Mouse (Mus musculus): ENCODE measurements at regions not wholly inside any gene's neighbourhood (a gene's known extent, or its start where the extent isn't known, plus 50 kb on each side); places are given as distances from the start of the nearest gene placed in this dataset.

DNA sequence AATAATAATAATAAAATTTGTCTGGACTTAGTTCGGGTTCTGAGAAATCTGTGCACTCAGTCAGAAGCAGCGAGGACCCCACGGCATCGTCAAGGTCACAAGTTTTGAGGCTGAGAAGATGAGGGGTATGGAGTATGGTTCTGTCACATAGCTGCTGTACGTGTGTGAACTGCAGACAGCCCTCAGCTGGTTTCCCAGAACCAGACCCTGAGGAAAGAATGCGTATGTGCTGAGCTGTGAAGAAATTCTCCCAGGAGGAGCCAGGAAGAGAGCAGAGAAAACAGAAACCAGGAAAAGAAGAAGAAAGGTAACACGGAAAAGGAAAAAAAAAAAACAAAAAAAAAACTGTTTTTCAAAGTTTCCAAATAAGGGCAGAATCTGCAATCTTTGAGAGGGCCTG lies 112.4 kb upstream of the Cited2 start:
- no peak for DNase-seq

DNA sequence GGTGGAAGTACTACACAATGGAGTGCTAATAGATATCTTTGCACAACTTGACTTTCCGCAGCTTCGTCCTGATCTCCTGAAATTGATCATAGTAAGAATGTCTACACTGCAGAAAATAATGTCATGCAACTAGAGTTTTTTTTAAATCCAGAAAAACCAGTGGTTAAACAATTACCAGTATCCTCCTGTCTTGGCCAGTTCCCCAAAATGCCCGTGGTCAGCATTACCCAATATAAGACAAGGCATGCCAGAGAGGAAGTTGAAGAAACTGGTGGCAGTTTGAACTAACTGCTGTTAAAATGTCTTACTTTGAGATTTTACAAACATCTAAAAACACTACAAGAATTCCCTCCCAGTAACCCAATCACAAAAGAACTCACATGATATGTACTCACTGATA lies 109.7 kb upstream of the Cited2 start:
- peak; percentile 39 for DNase-seq

DNA sequence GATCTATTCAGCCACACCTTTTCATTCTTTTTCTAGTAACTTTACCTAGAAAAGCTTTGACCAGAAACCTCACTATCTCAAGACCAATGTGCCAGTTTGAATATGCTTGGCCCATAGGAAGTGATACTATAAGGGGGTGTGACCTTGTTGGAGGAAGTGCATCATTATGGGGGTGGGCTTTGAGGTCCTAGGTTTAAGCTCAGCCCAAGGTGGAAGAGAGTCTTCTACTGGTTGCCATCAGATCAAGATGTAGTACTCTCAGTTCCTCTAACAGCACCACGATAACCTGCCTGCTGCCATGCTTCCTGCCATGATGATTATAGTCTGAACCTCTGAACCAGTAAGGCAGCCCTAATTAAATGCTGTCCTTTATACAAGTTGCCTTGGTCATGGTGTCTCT lies 105.0 kb upstream of the Cited2 start:
- DNase-seq = no peak

DNA sequence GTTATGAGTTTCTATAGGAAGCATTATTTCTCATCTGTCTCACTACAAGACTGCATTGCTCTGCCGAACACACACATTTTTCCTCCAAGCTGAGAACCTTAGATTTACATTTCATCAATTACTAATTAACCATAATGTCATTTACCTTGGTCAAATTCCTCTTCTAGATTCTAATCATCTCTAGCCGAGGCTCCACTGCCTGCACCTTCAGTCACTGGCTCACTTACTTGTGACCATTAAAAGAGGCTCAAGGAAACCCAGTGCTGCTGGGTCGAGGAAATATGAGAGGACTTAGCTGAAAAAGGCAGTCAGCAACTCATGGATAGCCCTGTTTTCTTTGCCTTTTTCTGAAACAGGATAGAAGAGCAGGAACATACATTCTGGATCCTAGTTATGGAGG lies 103.4 kb upstream of the Cited2 start:
- peak; percentile 21 for DNase-seq

DNA sequence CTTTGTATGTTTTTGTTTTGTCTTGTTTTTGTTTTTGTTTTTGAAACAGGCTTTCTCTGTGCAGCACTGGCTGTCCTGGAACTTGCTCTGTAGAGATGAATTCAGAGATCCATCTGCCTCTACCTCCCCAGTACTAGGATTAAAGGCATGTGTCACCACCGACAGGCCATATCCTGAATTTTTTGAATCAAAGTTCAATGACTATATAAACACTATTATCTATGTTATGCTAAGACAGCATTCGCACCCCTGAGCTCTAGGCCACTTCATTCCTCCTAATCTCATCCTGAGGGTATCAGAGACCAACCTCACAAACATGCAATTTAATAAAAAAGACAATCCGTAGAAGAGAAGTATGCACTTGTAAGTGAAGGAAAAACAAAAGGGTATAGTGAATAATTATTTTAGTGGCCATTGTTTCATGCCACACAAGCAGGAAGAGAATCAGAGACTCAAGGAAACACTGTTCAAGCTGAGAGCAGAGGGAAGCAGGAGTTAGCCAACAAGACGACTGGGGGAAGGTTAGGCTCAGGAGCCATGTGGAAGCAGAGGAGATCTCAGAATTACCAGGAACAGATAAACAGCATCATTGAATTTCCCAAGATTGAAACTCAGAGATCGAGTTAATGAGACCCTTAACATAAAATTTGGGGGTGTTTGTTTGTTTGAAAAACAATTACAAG lies 101.2 kb upstream of the Cited2 start:
- no peak for DNase-seq

DNA sequence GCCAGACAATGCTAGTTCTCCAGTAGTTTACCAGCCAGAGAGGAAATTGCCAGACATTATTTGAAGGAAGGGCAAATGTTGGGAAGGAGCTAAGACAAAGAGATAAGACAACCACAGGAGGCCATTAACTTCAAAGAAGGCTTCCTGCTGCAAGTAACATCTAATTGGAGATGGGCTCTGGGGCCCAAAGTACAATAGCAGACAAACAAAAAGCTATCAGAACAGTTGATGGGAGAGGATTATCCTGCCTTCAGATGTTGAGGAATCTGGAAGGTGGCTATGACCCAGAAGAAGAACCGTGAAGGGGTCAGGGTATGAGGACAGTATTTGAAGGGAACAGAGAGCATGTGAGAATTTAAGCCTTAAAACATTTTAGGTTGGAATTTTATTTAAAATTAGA lies 100.2 kb upstream of the Cited2 start:
- no peak for DNase-seq

DNA sequence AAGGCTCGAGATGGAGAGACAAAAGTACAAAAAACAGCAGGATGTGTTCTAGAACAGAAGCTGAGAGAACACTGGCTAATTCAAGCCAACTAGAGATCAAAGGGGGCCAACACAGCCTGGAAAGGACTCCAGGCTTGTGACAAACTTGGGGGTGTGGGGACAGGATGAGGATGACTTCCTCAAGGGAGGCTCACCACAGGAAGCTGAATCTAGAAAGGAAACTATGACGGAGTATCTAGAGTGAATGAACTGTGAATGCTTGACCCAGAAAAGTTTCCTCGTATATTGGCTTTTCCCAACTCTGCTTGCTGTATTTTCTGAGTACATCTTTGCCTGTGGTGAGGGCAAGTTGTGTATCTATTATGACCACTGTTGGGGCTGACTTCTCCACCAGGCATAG lies 93.3 kb upstream of the Cited2 start:
- DNase-seq = no peak

DNA sequence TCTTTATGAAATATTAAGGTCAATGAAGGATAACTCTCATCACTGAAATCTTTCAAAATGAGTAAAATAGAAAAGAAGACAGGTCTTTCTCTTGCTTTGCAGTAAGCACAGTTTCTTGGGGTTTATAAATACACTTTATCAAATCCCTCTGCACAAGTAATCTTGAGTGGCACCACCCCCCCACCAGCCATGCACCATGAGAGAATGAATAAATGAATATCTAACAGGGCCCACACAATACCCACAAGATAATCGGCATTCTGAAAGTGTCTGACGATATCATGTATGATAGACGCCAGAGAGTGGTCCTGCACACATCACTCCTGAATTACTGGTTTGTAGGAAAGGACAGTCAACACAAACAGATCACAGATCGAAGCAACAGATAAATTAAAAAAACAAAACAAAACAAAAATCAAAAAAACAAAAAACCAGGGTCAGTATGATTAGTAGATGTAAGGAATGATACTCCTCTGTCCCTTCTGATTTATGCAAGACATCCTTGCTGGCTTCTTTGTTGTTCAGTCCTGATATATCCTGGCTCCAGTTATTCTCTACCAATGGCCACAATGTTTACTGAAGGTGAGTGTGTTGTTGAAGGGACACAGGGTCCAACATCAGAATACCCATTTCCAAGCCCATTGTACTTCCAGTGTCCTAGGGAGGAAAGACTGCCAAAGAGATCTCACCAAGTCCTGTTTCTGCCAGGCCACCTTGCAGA lies 92.0 kb upstream of the Cited2 start:
- no peak for DNase-seq

DNA sequence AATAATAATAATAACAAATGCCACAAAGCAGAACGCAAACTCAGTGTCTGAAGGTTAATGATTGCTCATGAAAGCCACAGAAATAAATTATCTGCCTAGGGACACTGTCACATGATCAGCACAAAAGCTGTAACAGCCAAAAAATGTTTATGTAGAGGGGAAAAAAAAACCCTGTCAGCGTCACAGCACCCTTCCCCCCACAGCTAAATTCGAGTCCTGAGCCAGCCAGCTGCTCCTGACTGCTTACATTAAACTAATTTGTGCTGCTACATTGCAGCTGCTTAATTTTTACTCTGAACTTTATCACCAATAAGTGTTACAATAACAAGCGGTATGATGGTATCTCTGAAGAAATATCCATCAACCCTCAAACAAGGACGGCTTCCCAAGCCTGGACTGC lies 91.2 kb upstream of the Cited2 start:
- peak; percentile 57 for DNase-seq

DNA sequence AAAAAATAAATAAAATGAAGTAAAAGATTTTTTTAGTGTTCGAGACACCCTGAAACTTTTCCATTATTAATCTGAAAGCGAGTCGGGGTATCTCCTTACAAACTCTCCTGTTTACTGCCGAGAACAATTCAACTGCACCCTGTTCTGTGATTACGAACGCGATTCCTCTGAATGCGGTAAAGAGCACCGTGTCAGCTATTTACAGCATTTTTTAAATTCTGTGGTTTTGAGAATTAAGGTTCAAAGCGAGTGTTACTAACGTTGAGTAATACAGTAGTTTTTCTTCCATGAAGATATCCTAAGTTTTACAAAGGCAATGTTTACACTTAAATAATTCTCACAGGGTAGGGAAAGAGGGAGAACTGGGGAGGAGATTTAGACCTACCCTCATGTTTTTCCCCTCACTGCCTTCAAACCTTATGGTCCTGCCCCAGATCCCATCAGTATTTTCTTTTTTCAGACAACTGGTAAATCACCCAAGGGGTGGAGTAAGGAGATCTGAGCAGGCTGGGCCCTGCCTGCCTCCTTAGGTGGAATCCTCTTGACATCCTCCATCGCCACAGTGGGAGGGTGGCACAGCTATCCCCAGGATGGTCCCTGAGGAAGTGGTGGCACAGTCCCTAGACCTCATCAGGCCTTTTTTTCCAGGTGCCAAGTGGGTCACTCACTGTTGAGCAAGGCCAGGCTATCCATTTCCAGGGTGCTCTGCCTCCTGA lies 89.9 kb upstream of the Cited2 start:
- no peak for DNase-seq

DNA sequence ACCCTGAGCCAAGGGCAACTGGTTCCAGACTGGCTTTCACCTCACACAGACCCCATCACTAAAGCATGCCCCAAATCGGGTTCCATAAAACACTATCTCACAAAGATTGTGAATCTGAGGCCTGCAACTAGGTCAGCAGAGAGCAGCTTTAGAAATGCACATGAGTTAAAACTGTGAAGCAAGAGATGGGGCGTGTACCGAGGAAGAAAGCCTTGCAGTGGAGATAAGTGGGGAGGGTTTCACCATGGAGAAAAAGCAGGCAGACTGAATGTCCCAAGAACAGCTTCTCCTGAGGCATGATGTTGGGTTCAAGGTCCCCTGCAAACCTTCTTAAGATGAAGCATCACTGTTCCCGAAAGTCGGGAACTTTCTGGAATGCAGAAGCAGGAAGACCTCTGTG lies 77.7 kb upstream of the Cited2 start:
- no peak for DNase-seq

DNA sequence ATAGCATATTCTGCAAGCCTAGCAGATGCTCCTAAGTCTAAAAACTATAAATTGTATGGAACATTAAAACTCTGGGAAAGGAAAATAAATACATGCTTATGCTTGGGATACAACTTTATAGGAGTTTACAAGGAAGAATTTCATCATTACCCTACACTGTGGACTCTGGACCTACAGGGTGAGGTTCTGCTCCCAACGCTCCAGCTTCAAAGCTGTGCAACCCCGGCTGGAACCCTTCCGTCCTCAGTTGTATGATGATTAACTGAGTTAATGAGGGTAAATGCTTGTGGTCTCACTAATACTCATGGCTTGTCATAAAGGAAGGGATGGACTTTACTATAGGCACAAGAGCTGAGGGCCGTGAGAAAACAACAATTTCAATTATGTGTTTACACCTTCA lies 76.6 kb upstream of the Cited2 start:
- peak; percentile 66 for DNase-seq

DNA sequence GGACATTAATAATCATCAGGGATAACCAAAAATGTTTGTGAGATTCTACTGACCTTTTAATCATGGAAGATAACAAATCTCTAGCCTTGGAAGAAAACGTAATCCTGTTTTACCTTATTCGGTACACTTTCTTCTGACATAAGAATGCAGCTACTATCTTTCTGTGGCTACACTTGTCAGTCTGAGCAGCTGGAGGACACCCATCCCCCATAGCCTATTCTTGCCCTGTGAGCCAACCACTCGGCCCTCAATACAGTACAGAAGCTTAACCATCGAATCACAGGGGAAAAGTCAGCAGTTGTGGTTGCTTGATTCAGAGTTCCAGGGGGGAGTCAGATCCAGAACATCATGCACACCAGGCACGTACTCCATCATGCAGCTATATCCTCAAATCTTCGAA lies 74.9 kb upstream of the Cited2 start:
- no peak for DNase-seq

DNA sequence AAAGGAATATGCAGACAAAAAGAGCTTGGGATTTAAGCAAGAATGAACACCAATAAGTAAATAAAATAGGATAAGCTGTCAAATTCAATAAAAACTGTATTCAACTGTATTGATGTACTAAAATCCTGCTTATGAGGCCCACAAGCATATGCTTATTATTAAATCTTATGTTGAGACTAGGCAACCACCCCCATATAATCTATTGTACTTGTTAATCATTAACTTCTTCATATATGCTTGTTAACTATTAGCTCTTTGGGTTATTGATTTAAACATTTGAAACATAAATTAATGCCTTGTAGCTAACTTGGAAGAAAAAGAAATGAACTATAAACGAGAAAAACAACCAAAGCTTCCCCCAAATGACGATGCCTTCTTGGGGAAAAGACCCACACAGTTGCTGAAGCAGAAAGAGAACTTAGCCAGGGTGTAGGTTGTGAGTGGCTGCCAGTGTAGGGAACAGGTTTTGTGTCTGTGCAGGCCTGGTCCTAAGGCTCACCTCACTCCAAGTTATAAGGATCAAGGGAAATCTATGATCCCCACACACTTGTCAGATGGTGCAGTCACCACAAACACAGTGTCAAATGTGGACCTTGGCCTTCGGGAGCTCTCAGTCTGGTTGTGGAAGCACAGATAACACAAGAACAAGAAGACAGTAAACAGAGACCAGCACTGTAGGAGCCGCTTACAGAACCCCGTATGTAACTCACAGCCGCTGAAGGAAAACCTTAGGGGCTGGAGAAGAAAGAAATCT lies 71.8 kb upstream of the Cited2 start:
- no peak for DNase-seq

DNA sequence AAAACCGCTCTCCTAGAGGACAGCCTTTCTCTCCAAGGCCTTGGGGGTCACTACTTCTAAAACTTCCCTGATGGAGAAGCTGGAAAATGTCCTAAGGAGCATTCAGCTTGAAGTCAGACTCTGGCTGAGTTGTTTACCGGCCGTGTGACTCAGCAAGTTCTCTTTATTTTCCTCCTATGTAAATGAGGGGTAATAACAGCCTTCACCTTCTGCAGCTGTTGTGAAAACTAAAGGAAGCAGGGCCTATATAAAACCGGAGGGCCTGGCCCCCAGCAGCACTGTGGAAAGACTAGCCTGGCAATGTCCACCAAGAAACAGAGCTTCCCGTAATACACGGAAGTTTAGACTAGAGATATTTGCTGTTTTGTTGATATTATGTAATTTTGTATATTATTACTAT lies 69.7 kb upstream of the Cited2 start:
- DNase-seq = peak; percentile 33

DNA sequence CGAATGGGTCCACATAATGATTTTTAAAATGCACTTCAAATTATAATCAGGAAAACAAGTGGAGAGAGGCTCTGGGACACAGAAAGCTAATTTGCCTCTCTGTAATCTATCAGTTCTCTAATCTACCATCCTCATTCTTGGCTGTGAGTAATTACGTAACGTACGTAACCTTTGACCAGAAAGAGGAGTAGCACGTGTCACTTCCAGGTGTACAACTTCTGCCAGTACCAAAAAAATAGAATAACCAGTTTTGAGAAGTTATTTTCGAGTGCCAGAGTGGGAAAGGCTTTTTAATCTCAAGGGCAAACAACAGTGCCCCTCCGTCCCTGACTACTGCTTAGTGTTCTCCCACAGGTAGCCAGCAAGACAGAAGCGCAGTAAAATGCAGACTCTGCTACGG lies 69.2 kb upstream of the Cited2 start:
- peak; percentile 42 for DNase-seq

DNA sequence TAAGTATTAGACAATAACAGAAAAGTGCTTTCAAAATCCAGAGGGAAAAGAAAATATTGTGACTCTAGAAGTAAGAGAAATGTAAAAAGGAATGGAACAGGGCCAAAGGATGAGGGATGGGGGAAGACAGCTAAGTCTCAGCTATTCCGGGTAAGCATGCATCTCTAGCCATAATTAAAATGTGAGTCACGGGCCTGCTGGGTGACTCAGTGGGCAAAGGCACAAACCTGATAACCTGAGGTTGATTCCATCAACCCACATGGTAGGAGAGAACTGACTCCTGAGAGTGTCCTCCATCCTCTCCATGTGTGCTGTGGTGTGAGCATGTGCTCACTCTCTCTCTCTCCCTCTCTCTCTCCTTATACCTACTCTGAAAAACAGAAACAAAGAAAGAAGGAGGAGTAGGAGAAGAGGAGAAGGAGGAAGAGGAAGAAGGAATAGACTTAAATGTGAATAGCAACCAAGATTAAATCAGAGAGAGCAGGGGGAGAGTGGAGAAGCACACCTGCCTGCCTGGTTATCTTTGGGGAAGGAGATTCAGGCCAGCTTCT lies 68.6 kb upstream of the Cited2 start:
- DNase-seq = no peak

DNA sequence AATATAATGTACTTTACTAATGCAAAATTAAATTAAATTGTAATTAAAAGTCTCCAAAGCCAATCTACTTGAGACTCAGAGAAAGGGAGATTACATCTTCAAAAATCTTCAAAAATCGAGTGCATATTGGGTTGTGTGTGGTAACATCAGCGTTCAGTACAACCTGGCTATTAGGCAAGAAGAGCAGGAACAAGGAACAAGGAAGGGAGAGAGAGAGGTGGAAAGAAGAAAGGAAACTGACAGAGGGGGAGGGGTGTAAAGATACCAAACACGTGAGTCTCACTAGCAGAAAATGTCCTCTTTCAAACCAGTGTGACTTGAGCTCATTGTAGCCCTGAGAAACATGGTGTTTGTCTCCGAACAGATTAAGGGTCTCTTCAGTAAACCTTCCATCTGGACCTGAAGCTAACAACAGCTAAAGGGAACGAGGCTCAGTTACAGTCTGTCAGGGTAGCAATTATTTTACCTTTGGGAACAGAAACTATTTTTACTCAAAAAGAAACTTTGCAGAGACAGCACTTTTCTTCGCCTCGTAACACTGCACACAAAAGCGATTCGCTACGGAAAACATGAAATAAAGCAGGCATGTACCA lies 67.5 kb upstream of the Cited2 start:
- DNase-seq = no peak

DNA sequence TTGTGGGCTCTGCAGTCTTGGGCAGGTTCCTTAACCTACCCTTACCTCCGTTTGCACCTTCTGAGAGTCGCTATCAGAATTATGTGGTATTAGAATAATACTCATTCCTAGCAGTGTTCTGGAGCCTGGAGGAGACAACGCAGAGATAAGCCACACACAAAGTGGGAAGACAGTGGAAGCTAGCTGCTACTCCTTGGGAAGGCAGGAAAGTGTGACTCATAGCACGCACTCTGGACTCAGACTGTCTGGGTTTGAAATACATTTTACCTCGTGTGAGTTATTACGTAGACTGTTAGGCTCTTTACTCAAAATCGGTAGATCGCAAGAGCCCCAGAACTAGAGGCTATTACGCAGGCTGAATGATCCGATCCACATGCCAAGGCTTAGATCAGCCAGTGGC lies 66.7 kb upstream of the Cited2 start:
- no peak for DNase-seq

DNA sequence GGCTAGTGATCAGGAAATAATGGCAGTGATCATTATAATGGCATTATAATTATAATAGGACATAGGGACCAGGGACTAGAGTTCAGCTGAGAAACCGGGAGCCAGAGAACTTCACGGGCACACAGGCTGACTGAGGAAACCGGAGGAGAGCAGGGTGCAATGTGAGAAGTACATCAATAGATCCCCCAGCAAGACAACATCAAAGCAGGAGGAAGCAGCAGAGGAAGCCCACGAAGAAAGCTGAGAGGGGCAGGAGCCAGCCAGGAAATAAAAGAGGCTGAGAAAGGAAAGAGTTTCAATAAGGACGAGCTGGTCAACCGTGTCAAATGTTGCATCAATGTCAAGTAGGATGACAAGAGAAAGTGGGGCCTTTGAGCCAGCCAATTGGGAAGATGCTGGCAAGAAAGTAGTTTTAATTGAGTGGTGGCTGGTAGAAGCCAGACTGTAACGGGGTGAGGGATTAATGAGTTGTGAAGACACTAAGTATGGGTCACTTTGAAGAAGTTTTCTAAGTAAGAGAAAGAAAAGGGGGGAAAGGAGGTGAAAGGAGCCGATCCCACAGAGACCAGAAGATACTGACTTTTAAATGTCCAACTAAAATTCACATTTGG lies 66.0 kb upstream of the Cited2 start:
- no peak for DNase-seq

DNA sequence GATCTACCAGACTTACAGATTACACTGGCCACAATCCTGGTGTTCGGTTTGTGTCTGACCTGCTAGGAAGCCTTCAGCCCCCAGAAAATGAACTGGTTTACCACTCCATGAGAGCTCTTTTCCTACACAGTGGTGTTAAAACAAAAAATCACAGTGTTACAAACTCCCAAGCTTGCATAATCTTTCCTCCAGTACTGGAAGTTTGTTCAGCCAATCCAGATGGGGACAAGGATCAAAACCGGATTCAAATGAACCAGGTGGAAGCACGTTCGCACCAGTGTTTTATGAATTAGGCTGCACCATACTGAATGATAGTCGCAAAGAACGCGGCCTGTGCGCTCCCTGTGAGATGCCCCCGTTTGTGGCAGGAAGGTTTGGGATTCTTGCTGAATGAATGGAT lies 63.4 kb upstream of the Cited2 start:
- no peak for DNase-seq

DNA sequence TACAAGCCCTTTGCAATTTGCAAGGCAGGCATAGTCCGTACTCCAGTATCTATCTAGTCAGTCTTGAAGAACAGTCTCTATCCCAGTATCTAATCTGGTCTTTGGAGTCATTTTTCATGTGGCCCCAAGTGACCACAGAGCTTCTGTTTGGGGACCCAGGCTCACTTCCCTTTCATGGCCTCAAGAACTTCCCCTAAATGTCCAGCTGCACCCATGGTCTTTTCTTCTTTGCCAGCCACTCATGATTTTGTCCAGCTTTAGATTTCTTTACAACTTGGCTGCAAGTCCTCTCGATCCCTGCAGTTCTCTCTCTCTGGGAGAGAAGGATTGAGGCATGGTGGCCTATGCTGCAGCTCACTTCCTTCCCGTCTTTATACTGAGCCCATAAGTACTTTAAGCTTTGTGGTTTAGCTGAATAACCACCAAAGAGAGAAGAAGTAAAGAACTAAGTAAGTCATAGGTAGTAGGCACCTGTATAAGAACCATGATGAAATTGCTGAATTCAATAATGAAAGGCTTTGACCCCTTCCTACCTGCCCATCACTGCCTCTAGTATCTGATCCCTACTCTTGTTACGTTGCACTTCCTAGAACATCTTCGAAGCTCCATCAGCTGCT lies 62.1 kb upstream of the Cited2 start:
- no peak for DNase-seq
